Mouse (Mus musculus) cortical plate, adult 2 months (tissue): ENCODE data around the gene Caskin2.

Experiments
- CTCF ChIP-seq: fragments of 200-500 bp; IDR thresholded peaks from 2 replicates; pipeline ENCODE4 v1.5.1; 2011; ENCODE audit warnings: mild to moderate bottlenecking, control low read depth, low read length; ENCODE audit not compliant: insufficient read depth; ENCODE audit errors: extremely low read depth
- POLR2A ChIP-seq: fragments of 200-500 bp; IDR thresholded peaks from 2 replicates; pipeline ENCODE4 v1.6.1; 2011; ENCODE audit warnings: mild to moderate bottlenecking, low read length, control low read depth; ENCODE audit not compliant: insufficient read depth; ENCODE audit errors: extremely low read depth

DNA sequence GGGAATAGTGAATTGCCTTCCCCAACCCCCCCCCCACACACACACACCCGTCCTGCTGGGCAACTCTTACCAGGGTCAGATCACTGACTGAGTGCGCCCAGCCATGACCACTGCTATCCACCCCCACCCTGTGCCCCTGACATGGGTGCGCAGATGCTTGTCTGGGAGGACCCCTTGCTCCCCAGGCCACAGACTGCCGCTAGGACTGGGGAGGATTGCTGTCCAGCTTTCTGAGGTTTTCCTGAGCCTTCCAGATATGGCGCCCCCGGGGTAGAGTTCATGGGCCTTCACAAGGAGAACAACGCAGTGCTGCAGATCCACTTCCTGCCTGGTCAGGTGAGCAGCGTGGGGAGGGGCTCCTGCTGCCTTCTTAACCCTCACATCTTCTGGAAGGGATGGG lies 30.8 kb upstream of the Caskin2 start:
- TF ChIP-seq POLR2A (no peak), CTCF (no peak)
